Mouse (Mus musculus): ENCODE results near the gene Net1. TPM values are rescaled to one million over a fixed set of nuclear protein-coding genes. Genes with fewer than 3 reads are reported as not detected.
A peak's percentile ranks its signal among the peaks of the same experiment; 100 is the strongest.

The Net1 gene
- polyA plus RNA-seq, 1 experiment from 2014 or later = 46.5 TPM

- no peaks in the 10 kb centered on the region for H3K27me3 ChIP-seq (ENCODE audit: insufficient read depth, low read length)
- H3K4me1 ChIP-seq (ENCODE audit: insufficient read depth) = peaks cover 25% of the 10 kb centered on the region
- no peaks in the 10 kb centered on the region for H3K9me3 ChIP-seq (ENCODE audit: low read length)
- H3K9ac ChIP-seq (replicated peaks) = no peak overlapping the region
- ATAC-seq (no peak), DNase-seq (no peak)
- no peak overlapping the region for H3K4me2 ChIP-seq (ENCODE audit: low read depth, low read length)
- WGBS (ENCODE audit: insufficient replicate concordance) = 78% methylated on average over 8 of the region's 8 CpGs
- no peaks in the 10 kb centered on the region for H3K36me3 ChIP-seq (replicated peaks; ENCODE audit: insufficient read depth, low read length)
- H3K4me3 ChIP-seq (ENCODE audit: low read depth, low read length) = no peak overlapping the region
- TF ChIP-seq CTCF (IDR thresholded peaks at IDR 0.05; ENCODE audit: low read depth) (no peak), EP300 (IDR thresholded peaks at IDR 0.05; ENCODE audit: low read depth) (no peak)
- no peak overlapping the region for H3K27ac ChIP-seq (ENCODE audit: low read depth)
Measured at GRCm38 (mm10) chr13:3894549-3894948, 23.5 kb downstream of the Net1 start.

DNA sequence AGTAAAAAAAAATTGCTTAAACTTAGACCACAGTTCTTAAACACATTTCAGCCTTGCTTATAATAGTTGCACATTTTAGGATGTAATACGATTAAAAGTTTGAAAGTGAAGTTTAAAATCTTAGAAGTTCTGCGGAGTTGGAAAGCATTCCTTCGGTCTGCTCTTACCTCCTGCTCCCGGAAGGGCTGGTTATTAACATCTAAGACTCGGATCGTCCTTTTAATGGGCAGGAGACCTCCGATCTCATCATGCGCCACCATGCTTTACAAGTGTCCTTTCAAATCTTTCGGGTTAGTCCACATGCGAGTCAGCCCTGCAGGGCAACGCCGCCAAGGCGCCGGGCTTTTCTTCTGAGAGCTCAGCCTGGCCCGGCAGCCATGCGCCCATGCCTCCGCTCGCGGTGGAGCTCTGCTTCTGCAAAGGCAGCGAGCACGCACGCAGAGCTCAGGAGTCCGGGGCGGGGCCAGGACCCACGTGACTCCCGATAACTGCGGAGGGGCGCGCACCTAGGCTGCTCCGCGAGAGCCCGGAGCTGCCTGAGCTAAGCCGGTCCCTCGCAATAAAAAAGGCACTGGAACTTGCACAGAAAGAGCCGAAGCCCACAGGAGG lies 24.8 kb downstream of the Net1 start:
- Histone ChIP-seq H3K36me3 (replicated peaks; ENCODE audit: insufficient read depth, low read length) (peaks cover 9% of the 10 kb centered on the region), H3K27me3 (ENCODE audit: insufficient read depth, low read length) (no peaks in the 10 kb centered on the region), H3K4me2 (ENCODE audit: low read depth, low read length) (peak overlapping the region; percentile 69), H3K4me1 (ENCODE audit: insufficient read depth) (peaks cover 25% of the 10 kb centered on the region), H3K9ac (replicated peaks) (peak overlapping the region; percentile 74), H3K4me3 (ENCODE audit: low read depth, low read length) (peak overlapping the region; percentile 65), H3K9me3 (ENCODE audit: low read length) (no peaks in the 10 kb centered on the region), H3K27ac (ENCODE audit: low read depth) (peak overlapping the region; percentile 75)
- WGBS (ENCODE audit: insufficient replicate concordance) = under 1% methylated on average over 35 of the region's 35 CpGs
- ATAC-seq (peak; percentile 92), DNase-seq (peak; percentile 95)
- TF ChIP-seq EP300 (IDR thresholded peaks at IDR 0.05; ENCODE audit: low read depth) = peak; percentile 61
- 0 out of 2 replicates have a peak, but pooled peaks have one; percentile 12 for TF ChIP-seq CTCF (IDR thresholded peaks at IDR 0.05; ENCODE audit: low read depth)

DNA sequence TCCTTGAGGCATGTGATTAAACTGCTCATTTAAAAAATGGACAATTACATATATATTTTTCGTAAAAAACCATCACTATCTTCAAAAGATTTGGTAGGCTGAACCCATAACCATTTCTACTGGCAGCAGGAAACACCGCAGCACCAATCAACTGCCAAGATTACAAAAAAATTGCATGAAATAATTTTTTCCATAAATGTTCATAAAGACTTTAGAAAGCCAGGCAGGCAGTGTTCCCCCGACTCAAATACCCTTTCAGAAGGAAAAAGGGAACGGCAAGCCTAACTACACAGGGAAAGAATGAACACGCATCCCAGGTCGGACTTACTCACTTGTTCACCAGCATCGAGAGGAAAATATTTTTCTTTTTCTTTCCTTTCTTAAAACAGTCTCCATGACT lies 25.4 kb downstream of the Net1 start:
- Histone ChIP-seq H3K36me3 (replicated peaks; ENCODE audit: insufficient read depth, low read length) (peaks cover 15% of the 10 kb centered on the region), H3K4me3 (ENCODE audit: low read depth, low read length) (peak overlapping the region; percentile 65), H3K27me3 (ENCODE audit: insufficient read depth, low read length) (no peaks in the 10 kb centered on the region), H3K9ac (replicated peaks) (peak overlapping the region; percentile 74), H3K4me2 (ENCODE audit: low read depth, low read length) (peak overlapping the region; percentile 69), H3K9me3 (ENCODE audit: low read length) (no peaks in the 10 kb centered on the region), H3K4me1 (ENCODE audit: insufficient read depth) (peaks cover 25% of the 10 kb centered on the region), H3K27ac (ENCODE audit: low read depth) (peak overlapping the region; percentile 75)
- TF ChIP-seq EP300 (IDR thresholded peaks at IDR 0.05; ENCODE audit: low read depth) (no peak), CTCF (IDR thresholded peaks at IDR 0.05; ENCODE audit: low read depth) (no peak)
- DNase-seq (no peak), ATAC-seq (no peak)
- 9% methylated on average over 7 of the region's 7 CpGs for WGBS (ENCODE audit: insufficient replicate concordance)

DNA sequence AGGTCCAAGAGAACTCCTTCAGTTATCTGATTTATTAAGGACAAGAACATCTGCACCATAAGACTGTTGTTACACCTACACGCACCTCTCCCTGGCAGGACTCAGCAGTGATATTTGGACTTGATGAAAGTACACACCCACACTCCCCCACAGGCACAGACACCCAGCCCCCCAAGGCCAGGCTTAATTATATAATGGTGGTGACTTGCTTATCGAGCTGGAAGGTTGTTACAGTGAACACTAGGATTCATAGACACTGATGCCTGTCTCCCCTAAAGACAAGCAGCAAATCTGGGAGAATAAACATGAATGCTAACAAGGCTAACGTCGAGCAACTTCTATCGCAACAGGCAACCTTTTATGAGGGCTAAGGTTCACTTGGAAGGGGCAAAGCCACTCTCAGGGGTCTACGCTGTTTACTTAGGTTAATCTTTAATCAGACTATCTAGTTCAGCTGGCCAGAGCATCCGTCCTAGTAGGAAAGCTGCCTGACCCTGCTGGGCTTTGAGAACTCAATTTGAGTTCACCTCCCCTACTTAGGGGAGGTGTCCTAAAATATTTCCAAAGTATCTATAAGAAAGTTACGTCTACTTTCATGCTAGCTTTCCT lies 26.4 kb downstream of the Net1 start:
- ATAC-seq = peak; percentile 65
- Histone ChIP-seq H3K4me3 (ENCODE audit: low read depth, low read length) (peak overlapping the region; percentile 65), H3K4me1 (ENCODE audit: insufficient read depth) (peaks cover 25% of the 10 kb centered on the region), H3K27me3 (ENCODE audit: insufficient read depth, low read length) (no peaks in the 10 kb centered on the region), H3K9me3 (ENCODE audit: low read length) (no peaks in the 10 kb centered on the region), H3K27ac (ENCODE audit: low read depth) (peak overlapping the region; percentile 75), H3K36me3 (replicated peaks; ENCODE audit: insufficient read depth, low read length) (peaks cover 25% of the 10 kb centered on the region), H3K4me2 (ENCODE audit: low read depth, low read length) (peak overlapping the region; percentile 69), H3K9ac (replicated peaks) (peak overlapping the region; percentile 74)
- peak; percentile 47 for DNase-seq
- TF ChIP-seq EP300 (IDR thresholded peaks at IDR 0.05; ENCODE audit: low read depth) = no peak
- TF ChIP-seq CTCF (IDR thresholded peaks at IDR 0.05; ENCODE audit: low read depth) = no peak
- 41% methylated on average over 8 of the region's 8 CpGs for WGBS (ENCODE audit: insufficient replicate concordance)

- peaks cover 19% of the 10 kb centered on the region for H3K4me1 ChIP-seq (ENCODE audit: insufficient read depth)
- H3K9ac ChIP-seq (replicated peaks) = no peak overlapping the region
- peak overlapping the region; percentile 6; the same call in 1 of the 2 replicates for H3K4me3 ChIP-seq (ENCODE audit: low read depth, low read length)
- no peak overlapping the region for H3K27ac ChIP-seq (ENCODE audit: low read depth)
- ATAC-seq = no peak
- H3K27me3 ChIP-seq (ENCODE audit: insufficient read depth, low read length) = no peaks in the 10 kb centered on the region
- no peak for DNase-seq
- H3K4me2 ChIP-seq (ENCODE audit: low read depth, low read length) = peak overlapping the region; percentile 69
- peaks cover 39% of the 10 kb centered on the region for H3K36me3 ChIP-seq (replicated peaks; ENCODE audit: insufficient read depth, low read length)
- TF ChIP-seq EP300 (IDR thresholded peaks at IDR 0.05; ENCODE audit: low read depth) = no peak
- TF ChIP-seq CTCF (IDR thresholded peaks at IDR 0.05; ENCODE audit: low read depth) = no peak
- H3K9me3 ChIP-seq (ENCODE audit: low read length) = no peaks in the 10 kb centered on the region
- 53% methylated on average over 8 of the region's 8 CpGs for WGBS (ENCODE audit: insufficient replicate concordance)
Measured at GRCm38 (mm10) chr13:3890061-3890460, 28.0 kb downstream of the Net1 start.

DNA sequence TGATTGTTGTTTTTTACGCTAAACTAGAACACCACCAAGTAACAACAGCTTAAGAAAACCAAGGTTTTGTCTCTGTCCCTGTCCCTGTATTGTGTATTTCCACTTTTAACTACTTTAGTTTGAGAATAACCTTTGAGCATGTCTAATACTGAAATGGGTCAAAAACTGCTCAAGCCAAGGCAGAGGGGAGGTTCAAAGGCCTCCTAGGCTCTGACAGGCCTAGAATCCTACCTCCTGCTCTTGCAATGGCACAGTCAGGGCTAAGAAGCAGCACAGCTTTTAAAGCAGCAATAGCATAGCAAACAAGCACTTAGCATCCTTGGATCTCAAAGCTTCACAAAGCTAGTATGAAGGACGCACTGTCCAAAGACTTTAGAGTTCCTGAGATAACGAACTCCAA lies 28.9 kb downstream of the Net1 start:
- H3K4me1 ChIP-seq (ENCODE audit: insufficient read depth) = peaks cover 11% of the 10 kb centered on the region
- no peak overlapping the region for H3K4me3 ChIP-seq (ENCODE audit: low read depth, low read length)
- 83% methylated on average over 3 of the region's 3 CpGs for WGBS (ENCODE audit: insufficient replicate concordance)
- H3K9me3 ChIP-seq (ENCODE audit: low read length) = no peaks in the 10 kb centered on the region
- TF ChIP-seq CTCF (IDR thresholded peaks at IDR 0.05; ENCODE audit: low read depth) = no peak
- ATAC-seq (no peak), DNase-seq (no peak)
- no peaks in the 10 kb centered on the region for H3K27me3 ChIP-seq (ENCODE audit: insufficient read depth, low read length)
- H3K4me2 ChIP-seq (ENCODE audit: low read depth, low read length) = peak overlapping the region; percentile 38
- no peak overlapping the region for H3K27ac ChIP-seq (ENCODE audit: low read depth)
- peaks cover 46% of the 10 kb centered on the region for H3K36me3 ChIP-seq (replicated peaks; ENCODE audit: insufficient read depth, low read length)
- H3K9ac ChIP-seq (replicated peaks) = no peak overlapping the region

All from liver, postnatal 0 days (tissue).